Mouse (Mus musculus) midbrain, postnatal 0 days (tissue): Measurements from ENCODE around the gene Msantd3. TPM values are rescaled to one million over a fixed set of nuclear protein-coding genes. Genes with fewer than 3 reads are reported as not detected.
A peak's percentile ranks its signal among the peaks of the same experiment; 100 is the strongest.

ENCODE experiments used
- ATAC-seq: fragments of 200-750 bp; cut with Nextera tagmentation; 2 replicates; pipeline ENCODE4 v1.8.0; 2017; ENCODE audit warnings: moderate number of reproducible peaks, mild to moderate bottlenecking, moderate TSS enrichment, moderate library complexity; ENCODE audit not compliant: low FRiP score
- DNase-seq: peaks from one replicate; pipeline ENCODE4 v3.0.0-alpha.2; 2015; ENCODE audit warnings: low spot score
- H3K27ac ChIP-seq: fragments of 300-500 bp; sonication (generic); 2 replicates; pipeline ENCODE4 v1.5.1; 2014; ENCODE audit warnings: low read depth, mild to moderate bottlenecking, low read length, mixed read lengths
- H3K27me3 ChIP-seq: fragments of 300-500 bp; sonication (generic); 2 replicates; pipeline ENCODE4 v1.6.1; 2014; ENCODE audit warnings: low read length, control low read depth, mixed read lengths; ENCODE audit not compliant: insufficient read depth
- H3K36me3 ChIP-seq: fragments of 300-500 bp; sonication (generic); 2 replicates; pipeline ENCODE4 v1.6.1; 2014; ENCODE audit warnings: low read length, control low read depth, mixed read lengths; ENCODE audit not compliant: insufficient read depth
- H3K4me1 ChIP-seq: fragments of 300-500 bp; sonication (generic); 2 replicates; pipeline ENCODE4 v1.6.1; 2014; ENCODE audit warnings: mild to moderate bottlenecking, control low read depth, antibody characterized with exemption, low read length, mixed read lengths; ENCODE audit not compliant: insufficient read depth
- H3K4me2 ChIP-seq: fragments of 300-500 bp; sonication (generic); 2 replicates; pipeline ENCODE4 v1.6.1; 2014; ENCODE audit warnings: low read depth, mild to moderate bottlenecking, low read length, mixed read lengths; ENCODE audit not compliant: poor library complexity, severe bottlenecking
- H3K4me3 ChIP-seq: fragments of 300-500 bp; sonication (generic); 2 replicates; pipeline ENCODE4 v1.5.1; 2014; ENCODE audit warnings: low read depth, mild to moderate bottlenecking, low read length, moderate library complexity
- H3K9ac ChIP-seq: fragments of 300-500 bp; sonication (generic); replicated peaks from 2 replicates; pipeline ENCODE4 v1.6.1; 2014; ENCODE audit warnings: mild to moderate bottlenecking, low read length, moderate library complexity, mixed read lengths; ENCODE audit not compliant: poor library complexity, severe bottlenecking
- H3K9me3 ChIP-seq: fragments of 300-500 bp; sonication (generic); 2 replicates; pipeline ENCODE4 v1.6.1; 2016; ENCODE audit warnings: low read length, control low read depth
- CTCF ChIP-seq: IDR thresholded peaks from 2 replicates; pipeline ENCODE4 v1.5.1; 2016; ENCODE audit warnings: antibody characterized with exemption, mild to moderate bottlenecking
- WGBS: fragments of 180-500 bp; shearing (Covaris S2); extraction: QIAGEN DNeasy Blood & Tissue Kit; methylation state at CpG from one replicate; pipeline ENCODE4 v1.1.7; 2014; 5-methylcytosine and 5-hydroxymethylcytosine counted together
- polyA plus RNA-seq: library from polyadenylated mRNA; unstranded; fragments of >200 nt; fragmentation: Nextera tagmentation; extraction: Ambion mirVana; gene quantifications from 2 replicates; pipeline ENCODE4 v1.2.1, GENCODE M21; 2015
- total RNA-seq: library from RNA; depleted of rRNA; stranded (reverse); fragments of >200 nt; gene quantifications from 2 replicates; pipeline ENCODE4 v1.2.3, GENCODE M21; 2014

Msantd3 gene
- total and polyA plus RNA-seq, 2 experiments from 2014 or later, result 27.0 to 30.3 TPM

GRCm38 (mm10) chr4:48585241-48586098 is 45.7 kb downstream of the Msantd3 start:
- H3K4me3 ChIP-seq, result peak overlapping the region; percentile 96
- peak; percentile 35 for DNase-seq
- peak overlapping the region; percentile 95 for H3K9ac ChIP-seq
- peak overlapping the region; percentile 95 for H3K27ac ChIP-seq
- ATAC-seq, result peak; percentile 79
- no peaks in the 10 kb centered on the region for H3K27me3 ChIP-seq
- H3K4me1 ChIP-seq, result peaks cover 2% of the 10 kb centered on the region; the same call in 1 of the 2 replicates
- no peaks in the 10 kb centered on the region for H3K9me3 ChIP-seq
- WGBS, result under 1% methylated on average over 72 of the region's 92 CpGs
- no peaks in the 10 kb centered on the region for H3K36me3 ChIP-seq
- TF ChIP-seq CTCF, result no peak
- H3K4me2 ChIP-seq, result peak overlapping the region; percentile 90

GRCm38 (mm10) chr4:48586099-48586821 is 46.5 kb downstream of the Msantd3 start:
- WGBS, result under 1% methylated on average over 12 of the region's 12 CpGs

DNA sequence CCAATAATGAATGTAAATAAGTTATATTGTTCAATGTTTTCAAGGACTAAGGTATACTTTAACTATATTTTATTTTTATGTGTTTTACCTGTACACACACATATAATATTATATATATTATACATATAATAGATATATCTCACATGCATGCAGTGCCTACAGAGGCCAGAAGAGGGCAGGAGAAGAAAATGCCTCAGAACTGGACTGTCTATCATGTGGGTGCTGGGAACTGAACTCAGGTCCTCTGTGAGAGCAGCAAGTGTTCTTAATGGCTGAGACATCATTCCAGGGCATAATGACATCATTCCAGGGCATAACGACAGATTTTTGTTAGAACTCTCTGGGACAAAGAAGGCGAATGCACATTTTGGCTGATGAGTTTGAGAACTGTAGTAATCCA is 47.8 kb downstream of the Msantd3 start:
- 91% methylated on average over 2 of the region's 2 CpGs for WGBS
- Histone ChIP-seq H3K9ac (no peak overlapping the region), H3K27me3 (no peaks in the 10 kb centered on the region), H3K9me3 (no peaks in the 10 kb centered on the region), H3K27ac (no peak overlapping the region), H3K4me2 (no peak overlapping the region; the same call in 1 of the 2 replicates), H3K36me3 (no peaks in the 10 kb centered on the region), H3K4me1 (peaks cover 2% of the 10 kb centered on the region; the same call in 1 of the 2 replicates), H3K4me3 (no peak overlapping the region)
- TF ChIP-seq CTCF, result peak; percentile 56
- no peak for ATAC-seq
- DNase-seq, result no peak

More at GRCm38 (mm10) chr4:48586099-48586821, 46.5 kb downstream of the Msantd3 start:
- H3K9ac ChIP-seq, result peak overlapping the region; percentile 95
- H3K27ac ChIP-seq, result peak overlapping the region; percentile 95
- H3K27me3 ChIP-seq, result no peaks in the 10 kb centered on the region
- no peaks in the 10 kb centered on the region for H3K9me3 ChIP-seq
- ATAC-seq, result peak; percentile 15; the same call in 1 of the 2 replicates
- peak; percentile 59 for DNase-seq
- no peaks in the 10 kb centered on the region for H3K36me3 ChIP-seq
- TF ChIP-seq CTCF, result peak; percentile 43; the same call in 1 of the 2 replicates
- peaks cover 2% of the 10 kb centered on the region; the same call in 1 of the 2 replicates for H3K4me1 ChIP-seq
- H3K4me3 ChIP-seq, result peak overlapping the region; percentile 96
- H3K4me2 ChIP-seq, result peak overlapping the region; percentile 90

DNA sequence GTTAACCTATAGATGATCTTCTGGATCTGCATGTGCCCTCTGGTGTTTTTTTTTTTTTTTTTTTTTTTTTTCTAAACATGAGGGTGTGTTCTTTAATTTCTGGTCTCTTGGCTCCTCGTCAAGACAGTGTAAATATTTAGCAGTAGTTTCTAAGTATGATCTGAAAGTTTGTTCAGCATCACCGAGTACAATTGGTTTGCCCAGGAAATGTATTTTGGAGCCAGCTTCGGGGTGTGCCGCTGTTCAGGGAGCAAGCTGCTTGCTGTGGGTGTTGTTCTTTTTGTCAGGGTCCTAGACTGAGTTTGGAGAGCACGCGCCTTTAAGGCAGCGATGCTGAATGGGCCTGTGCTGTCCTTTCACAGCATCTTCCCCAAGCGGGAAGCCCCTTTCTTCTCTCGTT is 48.8 kb downstream of the Msantd3 start:
- Histone ChIP-seq H3K27me3 (no peaks in the 10 kb centered on the region), H3K36me3 (no peaks in the 10 kb centered on the region), H3K9me3 (no peaks in the 10 kb centered on the region), H3K27ac (no peak overlapping the region), H3K9ac (no peak overlapping the region), H3K4me3 (no peak overlapping the region), H3K4me1 (peaks cover 2% of the 10 kb centered on the region; the same call in 1 of the 2 replicates), H3K4me2 (no peak overlapping the region)
- WGBS, result 72% methylated on average over 9 of the region's 9 CpGs
- no peak for TF ChIP-seq CTCF
- DNase-seq (no peak), ATAC-seq (no peak)

GRCm38 (mm10) chr4:48590862-48591261 is 51.1 kb downstream of the Msantd3 start:
- DNase-seq, result no peak

More at GRCm38 (mm10) chr4:48590862-48591261, 51.1 kb downstream of the Msantd3 start:
- H3K4me2 ChIP-seq, result no peak overlapping the region
- H3K27ac ChIP-seq, result no peak overlapping the region
- ATAC-seq, result no peak
- no peaks in the 10 kb centered on the region for H3K9me3 ChIP-seq
- H3K9ac ChIP-seq, result no peak overlapping the region
- TF ChIP-seq CTCF, result no peak
- H3K27me3 ChIP-seq, result no peaks in the 10 kb centered on the region
- H3K36me3 ChIP-seq, result no peaks in the 10 kb centered on the region
- 0 out of 2 replicates have a peak, but pooled peaks cover 2% of the 10 kb centered on the region for H3K4me1 ChIP-seq
- WGBS, result 79% methylated on average over 7 of the region's 7 CpGs
- H3K4me3 ChIP-seq, result no peak overlapping the region
